Mouse (Mus musculus): Measurements from ENCODE around the gene A1bg.

Gene A1bg

GRCm38 (mm10) chr15:60922912-60923311 is at the start of gene A1bg:
TSS of gene A1bg (minus strand) at chr15:60923012.
- DNase-seq = no peak

- no peak for DNase-seq
Observed at GRCm38 (mm10) chr15:60968549-60968861, 45.7 kb upstream of the A1bg start.

- DNase-seq = no peak
Observed at GRCm38 (mm10) chr15:60967841-60968548, 45.2 kb upstream of the A1bg start.

- DNase-seq = no peak
Observed at GRCm38 (mm10) chr15:60925686-60926085, 2.9 kb upstream of the A1bg start.

GRCm38 (mm10) chr15:60903763-60904697 is 18.8 kb downstream of the A1bg start:
- DNase-seq = no peak

GRCm38 (mm10) chr15:60898187-60898965 is 24.4 kb downstream of the A1bg start:
- no peak for DNase-seq

- no peak for DNase-seq
Observed at GRCm38 (mm10) chr15:60896040-60896439, 26.8 kb downstream of the A1bg start.

- DNase-seq = no peak
Observed at GRCm38 (mm10) chr15:60892976-60893463, 29.8 kb downstream of the A1bg start.

GRCm38 (mm10) chr15:60888724-60889123 is 34.1 kb downstream of the A1bg start:
- no peak for DNase-seq

GRCm38 (mm10) chr15:60875721-60876120 is 47.1 kb downstream of the A1bg start:
- DNase-seq = no peak

- no peak for DNase-seq
Observed at GRCm38 (mm10) chr15:60862417-60862816, 60.4 kb downstream of the A1bg start.

- DNase-seq = no peak
Observed at GRCm38 (mm10) chr15:60855112-60855511, 67.7 kb downstream of the A1bg start.

- no peak for DNase-seq
Observed at GRCm38 (mm10) chr15:60854151-60854550, 68.7 kb downstream of the A1bg start.

- no peak for DNase-seq
Observed at GRCm38 (mm10) chr15:60853231-60853999, 69.4 kb downstream of the A1bg start, which contains the start of gene Fam84b. TSS of gene Fam84b (minus strand) at chr15:60853778.

- no peak for DNase-seq
Observed at GRCm38 (mm10) chr15:60848630-60849029, 74.2 kb downstream of the A1bg start.

Data from thymus, postnatal 4 days (tissue).